Mouse (Mus musculus) hindbrain, embryonic 15.5 days (tissue): ENCODE measurements around the gene Pik3cd. TPM values are rescaled to one million over a fixed set of nuclear protein-coding genes. Genes with fewer than 3 reads are reported as not detected.

Experiments used
- ATAC-seq: fragments of 200-750 bp; cut with Nextera tagmentation; 2 replicates; pipeline ENCODE4 v1.8.0; 2017; ENCODE audit warnings: low read depth, moderate number of reproducible peaks, moderate TSS enrichment; ENCODE audit not compliant: low FRiP score
- H3K27ac ChIP-seq: fragments of 300-500 bp; sonication (generic); replicated peaks from 2 replicates; pipeline ENCODE4 v1.5.1; 2015; ENCODE audit warnings: mild to moderate bottlenecking, inconsistent platforms
- H3K27me3 ChIP-seq: fragments of 300-500 bp; sonication (generic); 2 replicates; pipeline ENCODE4 v1.6.1; 2015; ENCODE audit warnings: control low read depth, inconsistent platforms
- H3K36me3 ChIP-seq: fragments of 300-500 bp; sonication (generic); 2 replicates; pipeline ENCODE4 v1.6.1; 2015; ENCODE audit warnings: control low read depth, inconsistent platforms
- H3K4me1 ChIP-seq: fragments of 300-500 bp; sonication (generic); replicated peaks from 2 replicates; pipeline ENCODE4 v1.6.1; 2015; ENCODE audit warnings: control low read depth, inconsistent platforms
- H3K4me2 ChIP-seq: fragments of 300-500 bp; sonication (generic); 2 replicates; pipeline ENCODE4 v1.6.1; 2015; ENCODE audit warnings: moderate library complexity, mild to moderate bottlenecking, inconsistent platforms
- H3K4me3 ChIP-seq: fragments of 300-500 bp; sonication (generic); 2 replicates; pipeline ENCODE4 v1.5.1; 2015; ENCODE audit warnings: mild to moderate bottlenecking, inconsistent platforms
- H3K9ac ChIP-seq: fragments of 300-500 bp; sonication (generic); 2 replicates; pipeline ENCODE4 v1.6.1; 2015; ENCODE audit warnings: inconsistent platforms
- H3K9me3 ChIP-seq: fragments of 300-500 bp; sonication (generic); 2 replicates; pipeline ENCODE4 v1.6.1; 2016; ENCODE audit warnings: control low read depth, inconsistent platforms
- WGBS: fragments of 180-500 bp; shearing (Covaris S2); methylation state at CpG from one replicate; pipeline ENCODE4 v1.1.7; 2015; 5-methylcytosine and 5-hydroxymethylcytosine counted together
- polyA plus RNA-seq: library from polyadenylated mRNA; unstranded; fragments of >200 nt; fragmentation: Nextera tagmentation; extraction: Ambion mirVana; gene quantifications from 2 replicates; pipeline ENCODE4 v1.2.1, GENCODE M21; 2015

Gene Pik3cd
- polyA plus RNA-seq, 1 experiment from 2014 or later = 16.6 TPM

GRCm38 (mm10) chr4:149657858-149658416 lies 44.4 kb downstream of the Pik3cd start:
- Histone ChIP-seq H3K4me2 (no peak overlapping the region), H3K4me3 (no peak overlapping the region), H3K36me3 (peaks cover 74% of the 10 kb centered on the region)

GRCm38 (mm10) chr4:149654232-149654631 lies 48.1 kb downstream of the Pik3cd start:
- Histone ChIP-seq H3K36me3 (peaks cover 88% of the 10 kb centered on the region), H3K27me3 (no peaks in the 10 kb centered on the region), H3K4me3 (no peak overlapping the region), H3K27ac (no peak overlapping the region), H3K9me3 (no peaks in the 10 kb centered on the region), H3K4me2 (no peak overlapping the region), H3K9ac (no peak overlapping the region), H3K4me1 (no peaks in the 10 kb centered on the region)
- ATAC-seq = no peak
- WGBS = 95% methylated on average over 4 of the region's 4 CpGs

More at GRCm38 (mm10) chr4:149657858-149658416, 44.4 kb downstream of the Pik3cd start:
- Histone ChIP-seq H3K27me3 (no peaks in the 10 kb centered on the region), H3K9ac (no peak overlapping the region), H3K27ac (no peak overlapping the region), H3K4me1 (no peaks in the 10 kb centered on the region), H3K9me3 (no peaks in the 10 kb centered on the region)
- ATAC-seq = no peak
- 84% methylated on average over 11 of the region's 11 CpGs for WGBS

GRCm38 (mm10) chr4:149650493-149651193 lies 51.7 kb downstream of the Pik3cd start:
- Histone ChIP-seq H3K4me2 (no peak overlapping the region), H3K36me3 (peaks cover 83% of the 10 kb centered on the region), H3K4me3 (no peak overlapping the region), H3K4me1 (no peaks in the 10 kb centered on the region), H3K9ac (no peak overlapping the region), H3K27me3 (no peaks in the 10 kb centered on the region), H3K27ac (no peak overlapping the region), H3K9me3 (no peaks in the 10 kb centered on the region)
- WGBS = 69% methylated on average over 24 of the region's 24 CpGs
- ATAC-seq = no peak

- H3K4me2 ChIP-seq = no peak overlapping the region
- H3K9ac ChIP-seq = no peak overlapping the region
- no peaks in the 10 kb centered on the region for H3K4me1 ChIP-seq
- H3K27ac ChIP-seq = no peak overlapping the region
- ATAC-seq = no peak
- H3K36me3 ChIP-seq = peaks cover 80% of the 10 kb centered on the region
- H3K27me3 ChIP-seq = no peaks in the 10 kb centered on the region
- no peak overlapping the region for H3K4me3 ChIP-seq
- WGBS = 91% methylated on average over 20 of the region's 20 CpGs
- no peaks in the 10 kb centered on the region for H3K9me3 ChIP-seq
Observed at GRCm38 (mm10) chr4:149648031-149648805, 54.2 kb downstream of the Pik3cd start.

- no peak for ATAC-seq
- no peaks in the 10 kb centered on the region for H3K27me3 ChIP-seq
- no peak overlapping the region for H3K4me3 ChIP-seq
- no peak overlapping the region for H3K27ac ChIP-seq
- 93% methylated on average over 9 of the region's 9 CpGs for WGBS
- peaks cover 68% of the 10 kb centered on the region for H3K36me3 ChIP-seq
- no peaks in the 10 kb centered on the region for H3K4me1 ChIP-seq
- H3K4me2 ChIP-seq = no peak overlapping the region
- H3K9me3 ChIP-seq = no peaks in the 10 kb centered on the region
- no peak overlapping the region for H3K9ac ChIP-seq
Observed at GRCm38 (mm10) chr4:149645761-149646160, 56.6 kb downstream of the Pik3cd start.

- no peak overlapping the region for H3K27ac ChIP-seq
- no peaks in the 10 kb centered on the region for H3K27me3 ChIP-seq
- peaks cover 70% of the 10 kb centered on the region for H3K36me3 ChIP-seq
- H3K9ac ChIP-seq = no peak overlapping the region
- H3K4me2 ChIP-seq = no peak overlapping the region
- no peaks in the 10 kb centered on the region for H3K9me3 ChIP-seq
- WGBS = 81% methylated on average over 5 of the region's 5 CpGs
- no peak for ATAC-seq
- H3K4me3 ChIP-seq = no peak overlapping the region
- H3K4me1 ChIP-seq = no peaks in the 10 kb centered on the region
Observed at GRCm38 (mm10) chr4:149641956-149642355, 60.4 kb downstream of the Pik3cd start.

- WGBS = 77% methylated on average over 8 of the region's 8 CpGs
- ATAC-seq = no peak
- Histone ChIP-seq H3K27me3 (no peaks in the 10 kb centered on the region), H3K4me3 (no peak overlapping the region), H3K4me2 (no peak overlapping the region), H3K4me1 (no peaks in the 10 kb centered on the region), H3K9me3 (no peaks in the 10 kb centered on the region), H3K27ac (no peak overlapping the region), H3K36me3 (peaks cover 67% of the 10 kb centered on the region), H3K9ac (no peak overlapping the region)
Observed at GRCm38 (mm10) chr4:149641400-149641799, 61.0 kb downstream of the Pik3cd start.

DNA sequence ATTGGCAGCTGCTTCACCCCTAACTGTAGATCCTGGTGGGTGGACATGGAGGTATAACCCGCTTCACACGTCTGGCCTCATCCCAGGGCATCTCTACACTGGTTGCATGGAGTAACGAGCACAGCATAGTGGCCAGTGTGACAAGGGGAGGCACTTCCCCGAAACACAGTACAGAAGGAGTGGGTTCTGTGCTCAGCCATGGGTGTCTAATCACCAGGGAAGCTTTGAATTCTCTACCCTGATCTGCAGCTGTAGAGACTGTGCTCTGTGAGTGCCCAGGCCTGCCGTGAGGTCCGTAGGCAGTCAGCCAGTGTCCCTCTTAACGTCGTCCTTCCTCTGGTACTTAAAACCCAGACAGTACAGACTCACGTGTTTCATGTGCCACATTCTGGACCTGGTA lies 61.5 kb downstream of the Pik3cd start:
- Histone ChIP-seq H3K27me3 (no peaks in the 10 kb centered on the region), H3K9ac (no peak overlapping the region), H3K4me2 (no peak overlapping the region), H3K36me3 (peaks cover 67% of the 10 kb centered on the region), H3K9me3 (no peaks in the 10 kb centered on the region), H3K4me1 (no peaks in the 10 kb centered on the region), H3K27ac (no peak overlapping the region), H3K4me3 (no peak overlapping the region)
- WGBS = 71% methylated on average over 9 of the region's 9 CpGs
- ATAC-seq = no peak

DNA sequence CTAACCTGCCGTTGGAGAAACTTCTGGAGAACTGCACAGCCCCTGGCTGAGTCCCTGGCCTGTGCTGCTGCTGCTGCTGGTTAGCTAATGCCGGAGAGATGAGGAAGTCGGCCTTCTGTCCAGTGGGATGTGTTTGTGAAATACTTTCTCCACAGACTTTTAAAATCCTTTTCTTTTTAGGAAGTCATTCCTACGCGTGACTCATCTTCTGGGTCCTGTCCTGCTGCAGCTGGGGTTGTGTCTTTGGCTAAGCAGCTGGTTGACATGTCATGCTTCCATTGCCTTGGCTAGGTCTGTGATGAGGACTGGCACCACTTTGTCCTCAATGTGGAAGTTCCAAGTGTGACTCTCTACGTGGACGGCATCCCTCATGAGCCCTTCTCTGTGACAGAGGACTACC lies 64.4 kb downstream of the Pik3cd start:
- no peak overlapping the region for H3K9ac ChIP-seq
- H3K27me3 ChIP-seq = no peaks in the 10 kb centered on the region
- peaks cover 67% of the 10 kb centered on the region for H3K36me3 ChIP-seq
- H3K4me2 ChIP-seq = no peak overlapping the region
- H3K4me3 ChIP-seq = no peak overlapping the region
- WGBS = 91% methylated on average over 7 of the region's 7 CpGs
- ATAC-seq = no peak
- H3K9me3 ChIP-seq = no peaks in the 10 kb centered on the region
- no peak overlapping the region for H3K27ac ChIP-seq
- no peaks in the 10 kb centered on the region for H3K4me1 ChIP-seq

GRCm38 (mm10) chr4:149635915-149636415 lies 66.4 kb downstream of the Pik3cd start:
- H3K4me2 ChIP-seq = no peak overlapping the region
- no peak overlapping the region for H3K27ac ChIP-seq
- no peak overlapping the region for H3K9ac ChIP-seq
- H3K4me1 ChIP-seq = no peaks in the 10 kb centered on the region
- no peak overlapping the region for H3K4me3 ChIP-seq
- ATAC-seq = no peak
- no peaks in the 10 kb centered on the region for H3K27me3 ChIP-seq
- peaks cover 77% of the 10 kb centered on the region for H3K36me3 ChIP-seq
- no peaks in the 10 kb centered on the region for H3K9me3 ChIP-seq
- WGBS = 91% methylated on average over 8 of the region's 8 CpGs

GRCm38 (mm10) chr4:149634966-149635365 lies 67.4 kb downstream of the Pik3cd start:
- 91% methylated on average over 11 of the region's 11 CpGs for WGBS
- H3K9ac ChIP-seq = no peak overlapping the region
- no peaks in the 10 kb centered on the region for H3K9me3 ChIP-seq
- no peak for ATAC-seq
- no peak overlapping the region for H3K4me2 ChIP-seq
- no peaks in the 10 kb centered on the region for H3K4me1 ChIP-seq
- H3K27me3 ChIP-seq = no peaks in the 10 kb centered on the region
- H3K4me3 ChIP-seq = no peak overlapping the region
- peaks cover 77% of the 10 kb centered on the region for H3K36me3 ChIP-seq
- H3K27ac ChIP-seq = no peak overlapping the region

- Histone ChIP-seq H3K4me3 (no peak overlapping the region), H3K27me3 (no peaks in the 10 kb centered on the region), H3K36me3 (peaks cover 76% of the 10 kb centered on the region), H3K4me2 (no peak overlapping the region), H3K27ac (no peak overlapping the region), H3K9ac (no peak overlapping the region), H3K9me3 (no peaks in the 10 kb centered on the region), H3K4me1 (no peaks in the 10 kb centered on the region)
- no peak for ATAC-seq
- 81% methylated on average over 1 of the region's 1 CpGs for WGBS
Observed at GRCm38 (mm10) chr4:149634157-149634556, 68.2 kb downstream of the Pik3cd start.
